ENCODE assay signal across 9 mouse cellular contexts in the genomic region with DNA sequence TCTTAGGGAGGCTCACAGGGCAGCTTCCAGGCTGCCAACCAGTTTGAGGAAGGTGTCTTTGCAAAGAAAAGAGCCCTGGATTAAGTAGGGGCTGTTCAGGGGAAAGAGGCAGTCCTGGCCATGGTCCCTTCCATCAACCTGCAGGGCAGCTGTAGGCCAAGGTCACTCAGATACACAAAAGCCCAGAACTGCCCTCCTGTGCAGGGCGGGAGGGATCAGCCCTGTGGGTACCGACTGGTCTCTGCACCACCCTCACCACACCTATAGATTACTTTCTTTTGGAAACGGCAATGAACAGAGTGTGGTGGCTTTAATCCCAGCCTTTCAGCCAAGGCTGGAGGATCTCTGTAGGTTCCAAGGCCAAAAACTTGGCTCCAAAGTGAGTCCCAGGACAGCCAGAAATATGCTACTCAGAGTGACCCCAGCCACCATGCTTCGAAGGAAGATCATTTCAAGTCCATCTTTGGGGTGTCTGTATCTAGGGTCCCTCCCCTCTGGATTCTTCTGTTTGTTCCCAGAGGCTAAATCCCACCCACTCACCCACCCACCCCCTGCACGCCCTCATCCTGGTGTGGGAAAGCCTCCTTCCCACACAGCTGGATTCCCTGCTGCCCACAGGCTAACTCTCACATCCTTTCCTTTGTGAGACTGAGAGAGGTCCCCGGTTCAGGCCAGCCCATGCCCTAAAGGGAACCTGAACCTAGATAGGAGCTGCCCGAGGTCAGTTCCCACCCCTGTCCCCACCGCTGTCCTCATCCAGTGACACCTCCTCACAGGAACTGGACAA. TPM values are rescaled to one million over a fixed set of nuclear protein-coding genes. Genes with fewer than 3 reads are reported as not detected.
DNase-seq lines count a peak whose midpoint lies in the region; ATAC-seq and TF ChIP-seq lines count a peak whose summit lies in the region.
"Had no signal": no experiment of that assay in that cellular context is flagged by ENCODE, and none has a peak within 500 bp of the region (broad histone marks: within the 10 kb centered on the region; RNA-seq: fewer than 3 reads in every experiment).

No protein-coding gene starts in this region.

- H3K27me3 ChIP-seq in heart, postnatal 0 days (ENCODE audit: control insufficient read depth, insufficient read depth, low read length) = no peaks in the 10 kb centered on the region
- 0 out of 2 replicates have a peak, but pooled peaks cover 10% of the 10 kb centered on the region for H3K27me3 ChIP-seq in liver, embryonic 15.5 days

- TF ChIP-seq CTCF in bone marrow macrophage, adult 2 months (IDR thresholded peaks at IDR 0.05; ENCODE audit: low read depth, low read length) = no peak
- TF ChIP-seq CTCF in heart, postnatal 0 days (IDR thresholded peaks at IDR 0.05; ENCODE audit: low read depth) = no peak

- peaks cover 25% of the 10 kb centered on the region for H3K4me1 ChIP-seq in bone marrow macrophage, adult 2 months (ENCODE audit: control insufficient read depth, insufficient read depth, low read length)
- peaks cover 41% of the 10 kb centered on the region for H3K4me1 ChIP-seq in heart, postnatal 0 days (ENCODE audit: control insufficient read depth, insufficient read depth)
- H3K4me1 ChIP-seq in liver, embryonic 15.5 days (replicated peaks) = peaks cover 69% of the 10 kb centered on the region

- peak; percentile 25 for DNase-seq in kidney, adult 9 months
- no peak for DNase-seq in kidney, adult 11 months
- no peak for DNase-seq in heart, postnatal 0 days (ENCODE audit: low spot score)
- no peak for DNase-seq in right cerebral cortex, postnatal 25 days
- no peak for DNase-seq in left cerebral cortex, adult 18-20 months (ENCODE audit: low spot score in 2 of 2)
- no peak for DNase-seq in left cerebral cortex, postnatal 4 days

- H3K9me3 ChIP-seq in heart, postnatal 0 days (replicated peaks; ENCODE audit: control insufficient read depth, low read length) = no peaks in the 10 kb centered on the region
- no peaks in the 10 kb centered on the region for H3K9me3 ChIP-seq in liver, embryonic 15.5 days (replicated peaks)

- intact Hi-C loops in left cerebral cortex, postnatal 4 days (cut with DNase I) = loop anchor here (5.0 kb wide), 1 partner anchor 54 kb away; no protein-coding TSS in a partner anchor

- WGBS in heart, postnatal 0 days = 45% methylated on average over 8 of the region's 8 CpGs
- WGBS in liver, embryonic 15.5 days (ENCODE audit: insufficient replicate concordance) = 35% methylated on average over 8 of the region's 8 CpGs

- no peak for TF ChIP-seq EP300 in heart, postnatal 0 days (IDR thresholded peaks at IDR 0.05; ENCODE audit: low read depth)

- peak overlapping the region; percentile 97; the same call in 1 of the 2 replicates for H3K27ac ChIP-seq in bone marrow macrophage, adult 2 months (ENCODE audit: insufficient read depth, low read depth, low read length)
- peak overlapping the region; percentile 100 for H3K27ac ChIP-seq in heart, postnatal 0 days (ENCODE audit: low read depth)
- peak overlapping the region; percentile 90 for H3K27ac ChIP-seq in liver, embryonic 15.5 days (replicated peaks)

- ATAC-seq in heart, postnatal 0 days (ENCODE audit: insufficient read depth, low read depth) = no peak
- ATAC-seq in liver, embryonic 15.5 days (ENCODE audit: insufficient read depth) = no peak

- H3K4me2 ChIP-seq in heart, postnatal 0 days (ENCODE audit: low read depth, low read length) = peak overlapping the region; percentile 82
- H3K4me2 ChIP-seq in liver, embryonic 15.5 days = peak overlapping the region; percentile 99

- no peak for TF ChIP-seq POLR2A in bone marrow macrophage, adult 2 months (IDR thresholded peaks at IDR 0.05; ENCODE audit: borderline replicate concordance, low read depth, low read length)

- no peak overlapping the region; the same call in 1 of the 2 replicates for H3K4me3 ChIP-seq in bone marrow macrophage, adult 2 months (ENCODE audit: insufficient read depth, low read length)
- H3K4me3 ChIP-seq in heart, postnatal 0 days (ENCODE audit: low read depth, low read length) = no peak overlapping the region
- peak overlapping the region; percentile 70 for H3K4me3 ChIP-seq in liver, embryonic 15.5 days (replicated peaks)

- H3K36me3 ChIP-seq in heart, postnatal 0 days (replicated peaks; ENCODE audit: control insufficient read depth, insufficient read depth, low read length) = no peaks in the 10 kb centered on the region
- H3K36me3 ChIP-seq in liver, embryonic 15.5 days (replicated peaks) = no peaks in the 10 kb centered on the region

- H3K9ac ChIP-seq in heart, postnatal 0 days (replicated peaks; ENCODE audit: low read depth, low read length) = peak overlapping the region; percentile 77; the same call in 1 of the 2 replicates
- H3K9ac ChIP-seq in liver, embryonic 15.5 days = peak overlapping the region; percentile 72; the same call in 1 of the 2 replicates

RNA-seq across cellular contexts. Expression of gene Tex44, which starts 17.4 kb away (rescaled TPM):
- not detected in 2 replicates for polyA plus RNA-seq in bone marrow macrophage, adult 2 months (2012; ENCODE audit: insufficient read depth, insufficient read length, missing spikeins)
- total RNA-seq in heart, postnatal 0 days (2014; rRNA removed; ENCODE audit: low replicate concordance) = not detected in 2 replicates
- not detected in 2 replicates for polyA plus RNA-seq in heart, postnatal 0 days (2015; fragmentation: Nextera tagmentation; extraction: Ambion mirVana)
- polyA plus RNA-seq in liver, embryonic 15.5 days (2015; fragmentation: Nextera tagmentation; extraction: Ambion mirVana) = not detected in 2 replicates
- total RNA-seq in left cerebral cortex, adult 18-20 months (2021) = not detected
- not detected for total RNA-seq in left cerebral cortex, postnatal 4 days (2021)
- total RNA-seq: neutrophil, adult 5-6 weeks had no signal

RNA-seq across cellular contexts. Expression of gene Nmur1, which starts 17.6 kb away (rescaled TPM):
- polyA plus RNA-seq in bone marrow macrophage, adult 2 months (2012; ENCODE audit: insufficient read depth, insufficient read length, missing spikeins) = not detected in 2 replicates
- total RNA-seq in heart, postnatal 0 days (2014; rRNA removed; ENCODE audit: low replicate concordance) = 0.31 TPM in 1 of 2 replicates, not detected in the other
- not detected in 2 replicates for polyA plus RNA-seq in heart, postnatal 0 days (2015; fragmentation: Nextera tagmentation; extraction: Ambion mirVana)
- polyA plus RNA-seq in liver, embryonic 15.5 days (2015; fragmentation: Nextera tagmentation; extraction: Ambion mirVana) = not detected in 2 replicates
- not detected for total RNA-seq in left cerebral cortex, adult 18-20 months (2021)
- total RNA-seq in left cerebral cortex, postnatal 4 days (2021) = under 1 TPM; 0.48 to 0.62 TPM
- total RNA-seq: neutrophil, adult 5-6 weeks had no signal
